Mouse (Mus musculus) CD4-positive helper T cell, adult 2 months (primary cell): ENCODE results near the gene Lrrc72.

Source experiments
- DNase-seq: peaks from one replicate; pipeline ENCODE4 v3.0.0-alpha.2; 2012; ENCODE audit warnings: low read depth, missing footprints, low spot score

Gene Lrrc72

GRCm38 (mm10) chr12:36190343-36190742, 62.9 kb downstream of the Lrrc72 start:
- DNase-seq, result peak; percentile 8

- DNase-seq, result no peak
These were observed 63.6 kb downstream of the Lrrc72 start for GRCm38 (mm10) chr12:36189610-36190009.

DNA sequence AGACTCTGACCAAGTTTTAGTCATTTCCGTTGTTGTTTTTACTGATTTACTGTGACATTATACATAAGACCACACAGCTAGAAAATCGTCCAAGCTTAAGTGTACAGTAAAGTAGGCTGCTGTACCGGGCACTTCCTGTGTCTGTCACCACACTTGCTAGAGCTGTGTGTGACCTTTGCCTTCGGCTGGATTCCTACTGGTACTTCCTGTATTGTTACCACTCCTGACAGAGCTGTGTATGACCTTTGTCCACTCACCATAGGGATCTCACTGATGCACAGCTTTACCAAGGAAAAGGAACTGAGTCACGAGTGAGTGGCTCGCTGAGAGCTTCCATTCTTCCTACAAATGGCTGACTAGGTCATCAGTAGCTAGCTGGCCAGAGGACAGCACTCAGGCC, 66.1 kb downstream of the Lrrc72 start:
- DNase-seq, result no peak

DNA sequence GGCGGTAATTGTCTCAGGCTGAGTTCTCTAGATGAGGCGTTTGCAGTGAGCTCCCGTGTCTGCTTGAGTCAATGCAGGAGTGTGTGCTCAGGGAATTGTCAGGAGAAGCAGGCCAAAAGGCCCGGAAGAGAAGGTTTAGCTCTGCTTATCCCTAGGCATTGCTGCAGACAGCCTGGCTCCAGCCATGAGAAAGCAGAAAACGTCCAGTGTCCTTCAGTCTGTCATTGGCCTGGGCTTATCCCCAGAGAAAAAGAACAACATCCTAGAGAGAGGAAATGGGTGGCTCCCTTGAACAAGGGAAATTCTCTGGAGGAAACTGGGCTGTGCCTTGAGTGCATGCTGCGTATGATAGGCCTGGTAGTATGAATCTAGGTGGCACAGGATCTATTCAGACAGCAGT, 70.6 kb downstream of the Lrrc72 start:
- no peak for DNase-seq

DNA sequence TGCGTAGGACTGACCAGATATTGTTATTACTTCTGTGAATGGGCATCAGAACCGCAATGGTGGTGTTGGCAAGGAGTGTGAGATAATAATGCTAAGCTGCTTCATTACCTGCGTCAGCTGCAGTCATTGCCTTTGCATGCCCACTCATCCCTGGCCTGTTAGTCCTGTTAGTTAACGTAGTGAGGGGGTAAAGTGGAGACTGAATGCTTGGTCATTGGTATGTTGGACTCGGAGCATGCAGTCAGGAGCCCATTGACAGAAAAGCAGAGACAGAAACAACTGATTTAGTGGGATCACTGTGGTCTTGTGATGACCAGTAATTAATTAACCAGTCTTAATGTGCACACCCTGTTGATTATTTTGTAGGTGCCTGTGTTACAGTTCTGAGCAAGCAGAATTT, 76.0 kb downstream of the Lrrc72 start:
- no peak for DNase-seq

DNA sequence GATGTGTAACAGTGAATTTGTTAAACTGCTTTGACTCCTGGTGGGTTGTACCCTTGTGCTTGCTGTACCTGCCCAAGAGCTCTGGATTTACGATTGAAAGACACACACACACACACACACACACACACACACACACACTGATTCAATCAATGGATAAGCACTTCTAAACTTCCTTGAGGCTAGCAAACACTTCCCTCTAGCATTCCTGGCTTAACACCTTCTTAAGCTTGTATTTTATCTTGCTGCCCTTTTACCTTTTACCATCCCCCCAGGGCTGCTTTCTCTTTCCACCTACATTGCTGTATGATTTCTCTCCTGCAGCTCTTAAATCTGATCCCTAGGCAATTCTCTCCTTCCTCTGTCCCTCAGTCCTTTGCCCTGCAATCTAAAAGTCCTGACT, 87.9 kb downstream of the Lrrc72 start:
- no peak for DNase-seq

GRCm38 (mm10) chr12:36164126-36164791, 88.9 kb downstream of the Lrrc72 start:
- no peak for DNase-seq
